Mouse (Mus musculus) brain, embryonic 14.5 days (tissue): ENCODE results near the gene Nfs1.

Source experiments
- CTCF ChIP-seq: fragments of 200-500 bp; IDR thresholded peaks from 2 replicates; pipeline ENCODE4 v1.5.1; 2012; ENCODE audit warnings: inconsistent platforms, mild to moderate bottlenecking, moderate library complexity, borderline replicate concordance; ENCODE audit not compliant: insufficient read depth, insufficient read length; ENCODE audit errors: extremely low read depth
- POLR2A ChIP-seq: fragments of 200-500 bp; IDR thresholded peaks from 2 replicates; pipeline ENCODE4 v1.6.1; 2012; ENCODE audit warnings: mild to moderate bottlenecking, inconsistent platforms, borderline replicate concordance; ENCODE audit not compliant: poor library complexity, insufficient read depth, insufficient read length, severe bottlenecking; ENCODE audit errors: extremely low read depth

- TF ChIP-seq CTCF, result no peak
- no peak for TF ChIP-seq POLR2A
Observed at GRCm38 (mm10) chr2:156179796-156180093, 35.8 kb upstream of the Nfs1 start.
